Mouse (Mus musculus) left cerebral cortex, adult 11 months (tissue): ENCODE results near the gene Col5a2.
"Not testable (repeated sequence)": the region's sequence is repeated elsewhere in the genome, so short reads cannot be mapped to it uniquely, and the experiment has no call there.

ENCODE experiments used
- DNase-seq: peaks from one replicate; pipeline ENCODE4 v3.0.0; 2022; ENCODE audit warnings: low spot score

Col5a2 gene

DNA sequence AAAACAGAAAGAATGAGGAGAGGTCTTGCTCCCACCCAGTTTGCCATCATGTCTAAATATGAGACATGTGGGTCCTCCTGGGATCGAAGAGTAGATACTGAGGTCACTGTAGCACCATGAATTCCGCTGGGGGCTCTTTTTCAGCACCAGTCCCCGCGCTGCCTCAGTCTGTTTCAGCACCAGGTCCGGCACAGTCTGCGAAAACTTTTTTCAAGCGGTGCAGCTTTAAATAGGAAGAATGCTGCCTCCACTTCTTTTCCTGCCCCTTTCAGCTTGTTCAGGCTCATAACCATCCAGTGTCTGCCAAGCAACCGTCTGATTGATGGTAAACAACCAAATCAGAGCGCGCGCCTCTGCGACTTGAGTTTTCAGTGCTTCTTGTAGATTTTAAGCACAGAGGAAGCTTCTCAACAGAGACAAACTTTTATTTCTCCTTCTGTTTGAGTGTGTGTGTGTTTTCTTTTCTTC is at the start of gene Col5a2:
Col5a2 (minus strand) TSS at position 418 of the 468 bp plus-strand sequence.
- DNase-seq: no peak

DNA sequence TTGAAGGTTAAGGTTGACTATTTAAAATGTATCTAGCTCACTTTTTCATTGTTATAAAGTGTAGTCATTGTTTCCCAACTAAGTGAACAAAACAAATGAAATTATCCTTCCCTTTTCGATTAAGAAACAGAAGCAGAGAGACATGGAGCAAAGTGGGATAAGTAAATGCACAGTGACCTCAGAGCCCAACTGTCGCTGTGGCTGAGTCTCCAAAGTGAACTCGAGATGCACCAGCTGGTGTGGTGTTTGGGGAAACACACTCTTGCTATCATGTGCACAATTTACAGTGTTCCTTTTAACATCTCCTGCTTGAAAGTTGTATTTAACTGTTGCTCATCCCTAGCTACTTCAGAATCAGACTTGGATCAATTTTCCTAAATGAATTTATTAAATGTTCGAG is 47.4 kb upstream of the Col5a2 start:
- no peak for DNase-seq

DNA sequence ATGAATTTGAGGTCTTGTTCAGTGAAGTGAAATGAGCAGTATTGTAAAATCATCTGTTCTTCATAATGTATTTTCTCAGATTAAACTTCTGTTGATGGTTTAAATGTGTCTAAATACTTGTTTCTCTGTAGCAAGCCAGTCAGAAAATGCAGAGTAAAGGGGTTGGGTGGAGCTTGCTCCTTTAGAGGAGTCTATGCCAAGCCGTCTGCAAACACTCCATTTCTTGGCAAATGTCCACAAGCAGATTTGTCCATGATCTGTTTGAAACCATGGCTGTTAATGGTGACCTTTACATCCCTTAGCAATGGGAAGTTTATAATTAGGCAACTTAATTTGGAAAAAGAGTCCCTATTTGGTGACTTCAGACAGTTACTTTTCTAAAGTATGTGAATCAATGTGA is 38.8 kb upstream of the Col5a2 start:
- DNase-seq: no peak

DNA sequence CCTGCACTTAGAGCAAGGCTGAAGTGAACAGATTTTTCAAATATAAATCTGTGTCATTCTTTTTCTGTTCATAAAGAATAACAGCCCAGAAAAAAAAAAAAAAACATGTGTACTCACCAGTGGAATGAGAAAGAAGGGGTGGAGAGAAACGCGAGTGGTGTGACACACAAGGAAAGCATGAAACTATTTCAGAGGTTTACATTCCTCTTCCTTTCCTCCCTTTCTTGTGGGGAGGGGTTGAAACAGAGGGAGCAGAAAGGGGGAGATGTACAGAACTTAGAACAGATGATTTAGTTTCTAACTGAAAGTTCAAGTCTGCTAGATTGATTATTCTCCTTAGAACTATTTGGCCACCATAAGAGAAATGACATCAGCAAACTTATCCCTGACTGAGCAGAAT is 38.1 kb upstream of the Col5a2 start:
- no peak for DNase-seq

DNA sequence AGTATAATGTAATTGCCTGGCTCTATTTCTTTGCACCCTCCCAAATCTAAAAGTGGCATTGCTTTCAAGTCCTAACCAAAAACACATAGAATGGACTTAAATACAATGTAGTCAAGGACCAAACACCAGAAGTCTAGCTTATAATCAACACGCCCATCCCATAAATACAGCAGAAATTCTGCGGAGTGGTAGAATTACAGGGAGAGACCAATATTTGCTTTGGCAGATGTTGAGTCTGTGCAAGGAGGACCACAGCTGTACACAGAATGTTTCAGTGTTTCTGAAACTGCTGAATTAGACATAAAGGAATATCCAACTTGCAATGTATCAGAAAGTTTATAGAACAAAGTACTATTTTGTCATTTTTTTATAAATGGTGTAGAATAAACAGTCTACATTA is 28.4 kb upstream of the Col5a2 start:
- no peak for DNase-seq

DNA sequence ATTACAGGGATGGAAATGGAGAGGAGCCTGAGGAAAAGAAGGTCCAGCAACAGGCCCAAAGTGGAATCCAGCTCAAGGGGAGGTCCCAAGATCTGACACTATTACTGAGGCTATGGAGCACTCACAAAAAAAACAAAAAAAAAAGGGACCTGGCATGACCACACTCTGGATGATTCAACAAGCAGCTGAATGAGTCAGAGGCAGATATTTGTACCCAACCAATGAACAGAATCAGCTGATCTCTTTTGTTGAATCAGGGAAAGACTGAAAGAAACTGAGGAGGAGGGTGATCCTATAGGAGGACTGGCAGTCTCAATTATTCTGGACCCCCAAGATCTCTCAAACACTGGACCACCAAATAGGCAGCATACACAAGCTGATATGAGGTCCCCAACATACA is 24.4 kb upstream of the Col5a2 start:
- not testable (repeated sequence) for DNase-seq

DNA sequence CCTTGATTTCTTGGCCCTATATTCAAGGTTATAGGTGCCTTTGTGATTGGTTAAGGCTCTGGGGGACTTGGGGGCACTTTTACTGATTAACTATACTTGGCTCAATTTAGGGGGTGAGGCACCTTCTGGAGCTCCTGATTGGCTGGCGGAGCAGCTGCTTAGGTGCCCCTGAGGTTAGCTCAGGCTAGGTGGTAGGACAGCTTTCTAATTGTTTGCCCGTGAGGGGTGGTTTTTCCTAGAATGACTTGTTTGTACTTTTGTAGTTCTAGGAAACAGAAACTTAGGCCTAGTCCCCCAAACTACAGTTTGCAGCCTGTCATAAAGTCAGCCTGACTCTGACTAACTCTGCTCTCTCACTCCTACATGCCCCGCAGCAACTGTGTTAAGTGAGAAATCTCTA is 20.5 kb upstream of the Col5a2 start:
- DNase-seq: no peak

DNA sequence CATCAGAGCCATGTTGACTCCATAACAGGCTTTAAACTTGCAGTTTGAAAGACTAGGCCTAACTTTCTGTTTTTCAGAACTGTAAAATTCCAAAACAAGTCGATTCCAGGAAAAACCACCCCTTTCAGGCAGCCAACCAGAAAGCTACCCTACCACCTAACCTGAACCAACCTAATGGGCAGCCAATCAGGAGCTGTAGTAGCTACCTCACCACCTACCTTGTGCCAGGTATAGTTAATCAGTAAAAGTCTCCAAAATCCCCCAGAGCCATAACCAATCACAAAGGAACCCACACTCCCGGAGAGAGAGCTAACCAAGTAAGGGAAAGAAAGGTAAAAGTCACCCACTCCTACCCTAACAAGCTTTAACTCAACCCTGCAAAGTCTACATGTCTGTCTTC is 18.4 kb upstream of the Col5a2 start:
- no peak for DNase-seq

DNA sequence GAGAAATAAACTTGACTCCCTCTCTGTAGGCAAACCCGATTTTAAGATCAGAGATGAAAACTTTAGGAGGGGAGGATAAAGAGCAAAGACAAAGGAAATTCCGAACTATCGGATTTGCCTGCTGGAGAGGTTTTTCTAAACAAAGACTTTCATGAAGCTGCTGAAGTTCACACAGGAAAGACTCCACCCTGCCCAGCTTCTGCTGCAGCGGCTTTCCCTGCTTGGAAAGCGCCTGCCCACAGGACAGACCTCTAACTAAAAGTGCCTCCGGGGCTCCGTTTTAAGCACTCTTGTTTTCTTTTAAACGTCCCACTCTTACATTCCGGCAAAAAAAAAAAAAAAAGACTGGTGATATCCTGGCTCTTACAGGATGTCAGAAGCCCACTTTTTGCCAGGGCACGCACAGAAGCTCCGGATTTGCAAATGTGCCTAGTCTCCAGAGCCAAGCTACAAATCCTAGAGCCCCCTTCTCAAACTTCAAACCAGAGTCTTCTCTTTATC is 791 bp downstream of the Col5a2 start:
- no peak for DNase-seq

DNA sequence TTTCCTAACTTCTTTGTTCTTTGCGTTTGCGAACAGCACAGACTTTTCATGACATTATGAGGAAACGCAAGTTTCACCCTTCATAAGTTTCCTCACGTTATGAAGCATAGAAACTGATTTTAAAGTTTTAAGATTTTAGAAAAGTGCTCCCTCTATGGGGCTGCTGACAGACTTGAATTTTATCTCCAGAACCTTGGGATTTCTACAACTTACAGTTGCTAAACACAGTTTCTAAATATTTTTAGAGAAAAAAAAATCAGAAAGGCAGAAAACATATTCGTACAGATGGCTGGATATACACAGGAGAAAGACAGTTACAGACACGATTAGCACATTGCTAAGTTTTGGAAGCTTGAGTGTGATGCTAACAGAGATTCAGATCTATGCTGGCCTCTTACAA is 1.6 kb downstream of the Col5a2 start:
- no peak for DNase-seq

DNA sequence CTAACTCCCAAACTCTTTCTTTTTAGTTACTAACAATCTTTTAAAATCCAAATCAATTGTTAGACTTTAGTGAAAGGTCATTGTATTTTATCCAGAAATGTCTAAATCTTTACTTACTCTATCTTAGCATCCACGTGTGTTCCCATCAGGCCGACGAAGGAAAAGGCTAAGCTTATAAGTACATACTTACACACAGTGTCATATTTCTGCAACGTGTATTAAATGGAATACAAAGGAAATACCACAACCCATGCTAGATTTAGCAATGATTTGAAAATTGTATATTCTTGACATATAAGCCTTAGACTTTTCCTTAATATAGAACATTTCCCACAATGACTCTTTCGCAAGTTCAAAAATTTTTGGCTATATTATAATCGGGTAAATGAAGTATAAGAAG is 2.6 kb downstream of the Col5a2 start:
- DNase-seq: no peak

DNA sequence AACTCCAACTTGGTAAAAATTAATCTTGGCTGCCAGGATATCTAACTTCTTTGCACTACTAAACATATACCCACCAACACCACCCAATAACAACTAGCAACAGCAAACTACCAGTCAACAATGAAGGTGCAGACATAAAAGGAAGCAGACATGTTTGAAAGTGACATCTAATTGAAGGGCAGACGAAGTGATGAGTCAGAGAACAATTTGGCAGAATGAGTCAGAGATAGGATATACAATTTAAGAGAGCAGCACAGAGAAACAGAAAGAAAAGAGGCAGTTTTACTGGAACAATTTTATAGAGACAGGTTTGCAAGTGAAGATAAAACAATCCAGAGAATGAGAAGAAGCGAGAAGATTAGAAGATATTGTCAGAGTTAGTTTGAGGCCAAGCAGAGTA is 8.1 kb downstream of the Col5a2 start:
- DNase-seq: no peak

DNA sequence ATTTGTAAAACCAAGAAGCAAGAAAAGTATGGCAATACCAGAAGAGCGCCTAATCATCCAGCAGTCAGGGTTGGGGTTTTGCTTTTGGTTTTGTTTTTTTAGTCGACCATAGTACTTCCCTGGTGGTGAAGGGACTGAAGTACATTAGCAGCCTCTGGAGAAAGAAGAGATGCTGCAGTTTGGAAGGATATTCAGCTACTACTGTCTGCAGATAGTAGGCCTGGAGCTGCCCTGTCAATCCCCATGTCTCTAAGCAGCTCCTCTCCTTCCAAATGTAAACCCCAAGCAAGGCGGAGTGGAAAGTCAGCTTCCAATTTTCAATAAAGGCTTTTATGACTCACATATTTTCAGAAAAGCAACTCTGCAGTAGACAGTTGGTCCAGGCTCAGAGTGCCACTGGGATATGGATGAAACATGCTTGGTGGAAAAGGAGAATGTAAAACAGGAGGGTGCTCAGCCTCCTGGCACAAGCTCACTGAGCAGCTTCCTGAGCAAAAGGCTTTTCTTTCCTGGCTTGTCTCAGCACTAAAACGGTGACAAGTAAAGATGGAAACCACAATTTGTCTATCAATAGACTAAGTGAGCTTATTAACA is 10.9 kb downstream of the Col5a2 start:
- no peak for DNase-seq

DNA sequence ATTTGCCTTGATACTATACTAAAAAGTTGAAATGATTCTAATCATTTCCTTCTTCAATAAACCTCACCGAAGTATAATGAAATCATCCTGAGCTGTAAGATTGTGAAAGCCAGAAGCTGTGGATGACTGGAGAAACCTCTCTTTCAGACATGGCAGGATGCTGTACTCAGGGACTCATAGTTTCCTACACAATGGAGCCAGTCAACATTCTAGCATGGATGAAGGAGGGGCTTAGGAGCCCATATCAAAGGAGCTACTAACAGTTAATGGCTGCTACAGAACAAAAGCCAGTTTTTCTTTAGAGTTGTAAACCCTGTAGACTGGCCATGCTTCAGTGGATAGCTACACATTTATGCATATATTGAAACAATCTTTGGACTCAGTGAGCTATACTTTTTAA is 12.6 kb downstream of the Col5a2 start:
- no peak for DNase-seq

DNA sequence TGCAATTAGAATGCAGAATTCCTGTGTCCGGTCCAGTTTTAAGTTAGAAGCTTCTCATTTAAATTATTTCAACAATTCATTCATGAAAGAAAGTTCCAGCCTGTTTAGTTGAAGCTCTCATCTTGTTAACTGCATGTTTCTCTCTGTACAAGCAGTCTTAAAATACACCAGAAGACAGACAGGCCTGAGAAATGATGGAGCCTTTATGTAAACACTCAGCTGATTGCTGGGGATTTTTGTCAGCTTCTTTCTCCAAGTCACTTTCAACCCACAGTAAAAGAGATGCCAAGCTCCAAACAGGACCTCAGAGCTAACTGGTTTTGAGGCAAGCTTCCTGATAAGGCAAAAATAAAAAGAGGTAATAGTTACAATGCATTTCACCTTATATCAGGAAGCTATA is 14.8 kb downstream of the Col5a2 start:
- DNase-seq: no peak

DNA sequence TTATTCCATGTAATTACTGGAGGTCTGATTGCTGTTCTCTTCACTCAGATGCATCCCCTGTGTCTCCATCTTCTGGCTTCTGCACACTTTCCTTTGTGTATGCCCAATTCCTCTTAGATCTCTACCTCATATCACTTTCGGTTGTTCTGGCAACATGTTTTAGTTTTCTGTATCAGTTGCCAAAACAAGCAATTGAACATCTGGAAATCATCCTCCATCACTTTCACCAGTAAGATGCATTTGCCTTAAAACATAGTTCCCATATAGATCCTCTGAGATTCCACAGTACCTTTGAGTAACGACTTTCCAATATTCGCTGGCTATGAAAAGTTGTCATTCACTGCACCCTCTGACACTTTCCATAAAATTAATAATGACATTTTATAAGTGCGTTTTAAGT is 20.1 kb downstream of the Col5a2 start:
- DNase-seq: no peak

DNA sequence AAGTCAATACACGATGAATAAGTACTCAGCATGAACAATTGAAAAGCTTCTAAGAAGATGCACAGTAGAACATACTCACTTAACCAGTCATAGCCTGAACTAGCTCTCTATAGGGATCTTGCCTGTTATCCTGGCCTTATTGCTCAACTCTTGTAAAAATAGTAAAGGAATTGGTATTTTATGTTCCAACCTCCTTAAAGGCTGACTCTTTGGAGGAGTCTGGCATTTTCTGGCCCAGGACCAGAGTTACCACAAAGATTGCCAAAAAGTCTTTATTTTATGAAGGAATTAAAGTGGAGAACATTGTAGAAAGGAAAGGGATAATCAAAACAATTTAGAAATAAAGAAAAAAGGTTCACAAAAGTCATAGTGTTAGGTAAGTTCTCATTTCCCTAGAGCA is 21.2 kb downstream of the Col5a2 start:
- no peak for DNase-seq

DNA sequence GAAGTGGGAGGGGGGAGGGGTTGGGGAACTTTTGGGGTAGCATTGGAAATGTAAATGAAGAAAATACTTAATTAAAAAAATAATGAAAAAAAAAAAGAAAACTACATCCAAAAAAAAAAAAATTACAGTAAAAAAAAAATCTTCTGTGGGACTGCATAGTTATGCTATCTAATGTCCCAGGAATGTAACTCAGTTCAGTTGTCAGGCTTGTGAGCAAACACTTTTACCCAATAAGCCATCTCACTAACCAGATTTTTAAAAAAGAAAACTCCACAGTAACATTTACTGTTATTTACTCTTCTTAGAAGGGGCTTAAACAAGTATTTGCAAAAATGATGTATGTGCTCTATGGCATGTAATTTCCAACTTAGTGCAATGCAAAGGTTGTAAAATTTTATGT is 24.0 kb downstream of the Col5a2 start:
- DNase-seq: no peak

DNA sequence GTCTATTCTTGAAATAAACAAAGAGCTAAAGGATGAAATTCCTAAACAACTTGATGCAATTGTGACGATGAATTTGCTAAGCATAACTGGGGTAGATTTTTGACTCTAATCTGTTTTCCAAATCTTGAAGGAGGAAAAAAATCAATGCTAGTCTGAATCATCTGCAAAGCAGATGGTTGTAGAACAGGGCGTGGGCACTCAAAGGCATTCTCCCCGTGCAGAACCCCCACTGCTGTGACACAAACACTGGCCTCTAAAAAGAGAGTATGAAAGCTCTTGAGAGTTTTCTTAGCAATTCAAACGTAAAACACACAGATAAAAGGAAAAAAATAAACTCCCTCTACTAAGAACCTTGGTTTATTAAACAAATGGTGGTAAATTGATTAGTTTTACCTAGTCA is 30.3 kb downstream of the Col5a2 start:
- peak; percentile 9 for DNase-seq

DNA sequence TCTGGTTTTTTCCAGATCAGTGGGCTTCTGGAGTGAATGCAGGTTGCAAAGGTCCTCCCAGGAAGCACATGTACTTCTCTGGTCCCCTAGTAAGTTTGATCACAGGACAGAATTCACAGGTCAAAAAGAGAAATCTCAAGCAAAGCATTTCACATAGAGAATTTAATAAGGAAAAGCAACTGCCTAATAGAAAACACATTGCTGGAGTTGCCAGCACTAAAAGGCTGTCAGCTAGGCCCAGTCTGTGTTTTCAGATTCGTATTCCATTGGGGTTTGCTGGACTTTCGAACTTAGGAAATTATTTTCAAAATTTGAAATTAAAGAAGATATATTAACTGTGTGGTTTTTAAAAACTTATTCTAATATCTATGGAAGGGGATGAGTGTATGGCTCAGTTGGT is 42.3 kb downstream of the Col5a2 start:
- DNase-seq: no peak

DNA sequence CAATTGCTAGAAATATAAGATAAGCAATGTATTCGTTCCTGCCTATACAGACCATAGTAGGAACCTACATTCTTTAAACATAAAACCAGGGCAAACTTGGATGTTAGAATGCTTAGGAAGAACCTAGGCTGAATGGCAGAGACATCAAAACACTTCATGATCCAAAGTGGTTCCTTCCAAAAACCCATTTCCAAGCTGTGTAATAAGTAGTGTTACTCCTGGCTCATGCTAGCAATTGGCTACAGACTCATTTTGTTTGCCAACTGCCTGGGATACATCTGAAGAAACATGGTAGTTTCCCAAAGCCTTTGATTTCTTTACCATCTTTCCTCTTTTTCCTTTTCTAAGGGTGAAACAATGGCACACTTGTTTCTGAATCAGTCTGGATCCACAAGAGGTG is 47.3 kb downstream of the Col5a2 start:
- no peak for DNase-seq

DNA sequence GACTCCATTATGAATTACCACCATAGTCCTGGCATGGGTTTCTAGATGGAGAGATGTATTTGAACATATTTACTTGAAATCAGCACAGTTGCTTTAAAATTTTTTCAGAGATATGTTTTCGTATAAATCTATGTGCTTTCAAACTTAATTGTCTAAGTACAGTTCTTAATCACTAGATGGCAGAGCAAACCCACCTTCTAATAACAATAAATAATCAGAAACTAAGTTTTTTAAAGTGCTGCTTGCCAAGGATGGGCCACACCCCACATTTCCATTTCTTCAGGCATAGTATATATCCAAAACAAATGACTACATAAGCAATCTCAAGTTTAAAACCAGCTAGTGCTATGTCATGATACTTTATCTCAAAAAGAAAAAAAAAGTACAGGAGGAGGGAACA is 54.2 kb downstream of the Col5a2 start:
- DNase-seq: no peak

DNA sequence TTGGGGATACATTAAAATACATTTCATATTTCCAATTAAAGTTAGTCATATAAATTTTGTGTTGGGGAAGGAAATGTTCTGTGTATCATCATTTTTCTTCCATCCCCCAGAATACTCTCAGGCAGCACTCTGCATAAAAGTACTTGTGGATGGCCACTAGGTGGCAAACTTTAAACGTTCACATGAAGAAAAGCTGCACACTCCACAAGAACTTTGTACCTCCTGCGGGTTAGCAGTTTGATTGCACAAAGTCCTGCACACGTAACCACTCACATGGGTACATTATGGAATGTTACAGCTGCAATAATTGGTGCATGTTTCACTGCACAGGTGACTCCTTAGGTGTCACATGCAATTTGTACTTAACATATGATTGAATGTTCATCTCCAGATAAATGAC is 71.2 kb downstream of the Col5a2 start:
- DNase-seq: peak; percentile 4

DNA sequence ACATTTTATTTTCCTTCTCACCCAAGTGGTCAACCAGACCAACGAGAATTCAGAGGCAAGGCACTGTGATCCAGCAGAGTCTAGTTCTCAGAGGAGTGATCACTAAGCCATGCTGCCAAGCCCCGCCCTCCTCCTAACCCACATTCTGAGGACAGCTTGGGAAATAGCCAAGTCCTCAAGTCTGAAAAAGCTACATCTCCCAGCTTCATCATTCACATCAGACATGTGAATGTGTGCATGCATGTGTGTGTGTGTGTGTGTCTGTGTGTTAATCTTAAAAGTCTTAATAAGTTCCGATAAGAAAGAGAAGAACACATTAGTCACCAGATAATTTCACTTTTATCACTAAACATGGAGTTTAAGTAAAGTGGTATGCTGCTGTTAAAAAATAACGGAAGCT is 72.6 kb downstream of the Col5a2 start:
- no peak for DNase-seq

DNA sequence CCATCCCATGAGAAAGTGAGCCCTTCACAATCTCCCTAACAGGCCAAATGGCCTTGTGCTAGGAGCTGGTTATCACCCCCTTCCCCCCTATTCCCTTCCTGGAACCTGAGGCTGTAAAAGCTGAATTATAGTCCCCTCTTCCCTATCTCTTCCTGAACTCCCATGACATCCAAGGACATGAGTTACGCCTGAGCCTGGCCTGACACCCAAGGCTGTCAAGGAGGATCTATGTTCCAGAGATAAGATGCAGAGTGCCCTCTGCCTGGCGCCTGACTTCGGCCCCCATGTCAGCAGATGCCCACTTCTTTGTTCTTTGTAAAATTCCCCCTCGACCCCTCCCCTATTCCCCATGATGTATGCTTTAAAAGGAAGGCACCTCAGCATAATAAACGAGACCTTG is 73.9 kb downstream of the Col5a2 start:
- DNase-seq: not testable (repeated sequence)
